8 mouse cellular contexts compared by ENCODE assay signal in the genomic region with DNA sequence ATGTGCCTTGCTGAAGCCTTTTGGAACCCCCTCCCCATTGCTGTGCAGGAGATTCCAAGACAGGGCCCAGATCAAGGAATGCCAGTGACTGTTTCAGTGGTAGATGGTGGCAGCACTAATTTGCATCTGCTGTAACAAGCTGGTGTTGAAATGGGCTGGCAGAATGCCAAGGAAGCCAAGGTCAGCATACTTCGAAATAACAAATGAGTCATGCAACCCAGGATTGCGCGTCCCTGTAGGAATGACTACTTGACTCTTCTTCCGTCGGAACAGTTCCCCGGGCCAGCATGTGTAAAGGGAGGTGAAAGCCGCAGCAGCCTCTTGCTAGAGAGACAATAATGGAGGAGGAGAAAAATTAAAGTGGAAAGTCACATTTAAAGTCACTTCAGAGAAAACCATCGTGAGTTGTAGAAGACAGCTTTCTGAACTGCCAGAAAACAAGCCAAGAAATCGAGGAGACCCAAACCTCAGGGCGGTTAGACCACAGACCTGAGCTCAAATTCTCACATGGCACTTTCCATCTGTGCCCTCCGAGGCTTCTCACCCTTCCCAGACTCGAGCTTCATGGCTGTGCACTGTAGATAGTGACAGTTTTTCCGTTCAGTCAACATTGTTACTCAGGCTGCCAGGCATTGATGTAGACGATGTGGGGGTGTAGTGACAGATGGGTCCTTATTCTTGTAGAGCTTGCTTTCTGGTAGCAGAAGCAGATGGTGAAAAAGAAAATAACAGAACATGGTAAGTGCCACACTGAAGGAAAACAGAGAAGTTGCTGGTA. TPM values are rescaled to one million over a fixed set of nuclear protein-coding genes. Genes with fewer than 3 reads are reported as not detected.
DNase-seq lines count a peak whose midpoint lies in the region; ATAC-seq and TF ChIP-seq lines count a peak whose summit lies in the region.

No protein-coding gene starts in this region.

- H3K4me3 ChIP-seq in heart, embryonic 15.5 days, result no peak overlapping the region
- no peak overlapping the region for H3K4me3 ChIP-seq in lung, adult 2 months (replicated peaks; ENCODE audit: extremely low read depth, low read depth, low read length)

- no peaks in the 10 kb centered on the region for H3K9me3 ChIP-seq in heart, embryonic 15.5 days (replicated peaks)

- no peaks in the 10 kb centered on the region for H3K27me3 ChIP-seq in heart, embryonic 15.5 days

- no peak for TF ChIP-seq CTCF in lung, adult 2 months (IDR thresholded peaks at IDR 0.05; ENCODE audit: insufficient read depth, low read length)

- DNase-seq in CD8-positive naive resting alpha-beta T cell, adult 2 months (ENCODE audit: low read depth in 2 of 2, low spot score in 2 of 2), result peak; percentile 55 to 66
- DNase-seq in adrenal gland, postnatal 25 days, result peak; percentile 93
- DNase-seq in fibroblast of lung, adult 2 months (ENCODE audit: low read depth), result peak; percentile 84
- peak; percentile 94 to 96 for DNase-seq in kidney, postnatal 36 days
- DNase-seq in lung, adult 2 months, result peak; percentile 83
- peak; percentile 75 for DNase-seq in ovary, postnatal 14 days (ENCODE audit: low spot score)
- DNase-seq in thymus, postnatal 14 days, result peak; percentile 58

- H3K27ac ChIP-seq in heart, embryonic 15.5 days, result peak overlapping the region; percentile 90

- 10% methylated on average over 14 of the region's 14 CpGs for WGBS in heart, embryonic 15.5 days
- 9% methylated on average over 14 of the region's 14 CpGs for WGBS in lung, adult 2 months

- H3K4me2 ChIP-seq in heart, embryonic 15.5 days, result peak overlapping the region; percentile 46

- TF ChIP-seq POLR2A in lung, adult 2 months (IDR thresholded peaks at IDR 0.05; ENCODE audit: borderline replicate concordance, extremely low read depth, low read depth, low read length), result no peak

- H3K4me1 ChIP-seq in heart, embryonic 15.5 days (replicated peaks), result peaks cover 47% of the 10 kb centered on the region
- peaks cover 23% of the 10 kb centered on the region for H3K4me1 ChIP-seq in lung, adult 2 months (ENCODE audit: control insufficient read depth, insufficient read depth, low read length)

- H3K9ac ChIP-seq in heart, embryonic 15.5 days, result no peak overlapping the region

- peak; percentile 85 for ATAC-seq in heart, embryonic 15.5 days (replicated peaks; ENCODE audit: insufficient number of reproducible peaks, insufficient read depth, low FRiP score, low read depth)

- no peaks in the 10 kb centered on the region for H3K36me3 ChIP-seq in heart, embryonic 15.5 days

RNA-seq across cellular contexts. Expression of gene Kat2b, which starts 20.6 kb away (rescaled TPM):
- total RNA-seq in adrenal gland, postnatal 25 days (2021), result 63.7 and 97.1 TPM in 2 replicates
- polyA plus RNA-seq in heart, embryonic 15.5 days (2015; fragmentation: Nextera tagmentation; extraction: Ambion mirVana), result 9.7 and 10.1 TPM in 2 replicates
- 11.2 and 15.3 TPM in 2 replicates for polyA plus RNA-seq in lung, adult 2 months (2012; rRNA removed)

RNA-seq across cellular contexts. Expression of gene Pp2d1, which starts 48.0 kb away (rescaled TPM):
- total RNA-seq in adrenal gland, postnatal 25 days (2021), result not detected in 2 replicates
- 0.18 and 0.21 TPM in 2 replicates for polyA plus RNA-seq in heart, embryonic 15.5 days (2015; fragmentation: Nextera tagmentation; extraction: Ambion mirVana)
- not detected in 2 replicates for polyA plus RNA-seq in lung, adult 2 months (2012; rRNA removed)
